Mouse (Mus musculus) frontal cortex, postnatal 25 days (tissue): Measurements from ENCODE around the gene Mal.

ENCODE experiments used
- DNase-seq, 2 experiments: peaks; one replicate each; pipeline ENCODE4 v3.0.0; 2022; ENCODE audit warnings: low spot score in 2 of 2

Gene Mal

GRCm38 (mm10) chr2:127656086-127656720 lies at the start of gene Mal:
Gene Mal (minus strand): TSS chr2:127656695.
- DNase-seq, result no peak

- no peak for DNase-seq
Measured at GRCm38 (mm10) chr2:127705267-127705666, 48.8 kb upstream of the Mal start.

- DNase-seq, result no peak
Measured at GRCm38 (mm10) chr2:127689239-127689638, 32.7 kb upstream of the Mal start.

GRCm38 (mm10) chr2:127683687-127684331 lies 27.3 kb upstream of the Mal start:
- DNase-seq, result peak; percentile 34 to 36

- DNase-seq, result no peak
Measured at GRCm38 (mm10) chr2:127667843-127668506, 11.5 kb upstream of the Mal start.

- DNase-seq, result no peak
Measured at GRCm38 (mm10) chr2:127667015-127667414, 10.5 kb upstream of the Mal start.

GRCm38 (mm10) chr2:127662708-127663107 lies 6.2 kb upstream of the Mal start:
- no peak for DNase-seq

- no peak for DNase-seq
Measured at GRCm38 (mm10) chr2:127655419-127655818, 1.1 kb downstream of the Mal start.

GRCm38 (mm10) chr2:127654786-127655185 lies 1.7 kb downstream of the Mal start:
- DNase-seq, result no peak

GRCm38 (mm10) chr2:127652805-127653204 lies 3.7 kb downstream of the Mal start:
- DNase-seq, result no peak

- DNase-seq, result no peak
Measured at GRCm38 (mm10) chr2:127652335-127652734, 4.2 kb downstream of the Mal start.

GRCm38 (mm10) chr2:127651601-127652000 lies 4.9 kb downstream of the Mal start:
- no peak for DNase-seq

GRCm38 (mm10) chr2:127649921-127650320 lies 6.6 kb downstream of the Mal start:
- DNase-seq, result no peak

GRCm38 (mm10) chr2:127648145-127648544 lies 8.3 kb downstream of the Mal start:
- no peak for DNase-seq

- DNase-seq, result no peak
Measured at GRCm38 (mm10) chr2:127646875-127647274, 9.6 kb downstream of the Mal start.

- DNase-seq, result no peak
Measured at GRCm38 (mm10) chr2:127643728-127644704, 12.5 kb downstream of the Mal start.

GRCm38 (mm10) chr2:127638973-127639372 lies 17.5 kb downstream of the Mal start:
- DNase-seq, result no peak

GRCm38 (mm10) chr2:127635581-127635980 lies 20.9 kb downstream of the Mal start:
- no peak for DNase-seq

- DNase-seq, result no peak
Measured at GRCm38 (mm10) chr2:127632601-127633000, 23.9 kb downstream of the Mal start.

GRCm38 (mm10) chr2:127627990-127628570 lies 28.4 kb downstream of the Mal start:
- DNase-seq, result no peak

GRCm38 (mm10) chr2:127627354-127627753 lies 29.1 kb downstream of the Mal start:
- no peak for DNase-seq
